Mouse (Mus musculus) c-Kit-positive CD71-positive TER-119-negative erythroid progenitor cells, embryonic 14.5 days (primary cell): ENCODE measurements at regions not wholly inside any gene's neighbourhood (a gene's known extent, or its start where the extent isn't known, plus 50 kb on each side); places are given as distances from the start of the nearest gene placed in this dataset.
"Not testable (repeated sequence)": the region's sequence is repeated elsewhere in the genome, so short reads cannot be mapped to it uniquely, and the experiment has no call there.

ENCODE experiments used
- DNase-seq: peaks from one replicate; pipeline ENCODE4 v3.0.0-alpha.2; 2013; ENCODE audit warnings: low read depth

GRCm38 (mm10) chr10:117499177-117499863 is 119.5 kb upstream of the Cpsf6 start:
- DNase-seq, result no peak

GRCm38 (mm10) chr10:117498497-117498896 is 118.7 kb upstream of the Cpsf6 start:
- no peak for DNase-seq

GRCm38 (mm10) chr10:117497565-117498256 is 117.9 kb upstream of the Cpsf6 start:
- no peak for DNase-seq

- DNase-seq, result not testable (repeated sequence)
Measured at GRCm38 (mm10) chr10:117497082-117497481, 117.3 kb upstream of the Cpsf6 start.

GRCm38 (mm10) chr10:117496064-117497011 is 116.5 kb upstream of the Cpsf6 start:
- no peak for DNase-seq

- no peak for DNase-seq
Measured at GRCm38 (mm10) chr10:117494171-117494701, 114.4 kb upstream of the Cpsf6 start.

GRCm38 (mm10) chr10:117493824-117494121 is 114.0 kb upstream of the Cpsf6 start:
- no peak for DNase-seq

- DNase-seq, result no peak
Measured at GRCm38 (mm10) chr10:117493091-117493823, 113.4 kb upstream of the Cpsf6 start.

- no peak for DNase-seq
Measured at GRCm38 (mm10) chr10:117492391-117492990, 112.7 kb upstream of the Cpsf6 start.

- DNase-seq, result no peak
Measured at GRCm38 (mm10) chr10:117491711-117492110, 111.9 kb upstream of the Cpsf6 start.

GRCm38 (mm10) chr10:117490851-117491595 is 111.2 kb upstream of the Cpsf6 start:
- DNase-seq, result no peak

GRCm38 (mm10) chr10:117483091-117483600 is 103.3 kb upstream of the Cpsf6 start:
- no peak for DNase-seq

GRCm38 (mm10) chr10:117482361-117482760 is 102.5 kb upstream of the Cpsf6 start:
- DNase-seq, result no peak

GRCm38 (mm10) chr10:117481341-117481990 is 101.7 kb upstream of the Cpsf6 start:
- no peak for DNase-seq

- DNase-seq, result no peak
Measured at GRCm38 (mm10) chr10:117480456-117480850, 100.6 kb upstream of the Cpsf6 start.

GRCm38 (mm10) chr10:117479721-117480455 is 100.1 kb upstream of the Cpsf6 start:
- DNase-seq, result no peak

- DNase-seq, result no peak
Measured at GRCm38 (mm10) chr10:117478931-117479280, 99.1 kb upstream of the Cpsf6 start.

- no peak for DNase-seq
Measured at GRCm38 (mm10) chr10:117478202-117478930, 98.6 kb upstream of the Cpsf6 start.
